Mouse (Mus musculus) lung, postnatal 0 days (tissue): ENCODE results near the gene Lrrc3c.
A peak's percentile ranks its signal among the peaks of the same experiment; 100 is the strongest.
"Not testable (repeated sequence)": the region's sequence is repeated elsewhere in the genome, so short reads cannot be mapped to it uniquely, and the experiment has no call there.

Experiments
- CTCF ChIP-seq: IDR thresholded peaks from 2 replicates; pipeline ENCODE4 v1.5.1; 2016; ENCODE audit warnings: antibody characterized with exemption, mild to moderate bottlenecking
- EP300 ChIP-seq: IDR thresholded peaks from 2 replicates; pipeline ENCODE4 v1.6.1; 2016; ENCODE audit warnings: antibody characterized with exemption, mild to moderate bottlenecking, control low read depth

- TF ChIP-seq CTCF = peak; percentile 62
- not testable (repeated sequence) for TF ChIP-seq EP300
Observed at GRCm38 (mm10) chr11:98635312-98635970, 37.4 kb downstream of the Lrrc3c start.
